Mouse (Mus musculus) layer of hippocampus, adult 11-12 months (tissue): ENCODE data around the gene Arl14.

ENCODE experiments used
- DNase-seq: peaks from one replicate; pipeline ENCODE4 v3.0.0; 2022; ENCODE audit warnings: low spot score

The Arl14 gene

DNA sequence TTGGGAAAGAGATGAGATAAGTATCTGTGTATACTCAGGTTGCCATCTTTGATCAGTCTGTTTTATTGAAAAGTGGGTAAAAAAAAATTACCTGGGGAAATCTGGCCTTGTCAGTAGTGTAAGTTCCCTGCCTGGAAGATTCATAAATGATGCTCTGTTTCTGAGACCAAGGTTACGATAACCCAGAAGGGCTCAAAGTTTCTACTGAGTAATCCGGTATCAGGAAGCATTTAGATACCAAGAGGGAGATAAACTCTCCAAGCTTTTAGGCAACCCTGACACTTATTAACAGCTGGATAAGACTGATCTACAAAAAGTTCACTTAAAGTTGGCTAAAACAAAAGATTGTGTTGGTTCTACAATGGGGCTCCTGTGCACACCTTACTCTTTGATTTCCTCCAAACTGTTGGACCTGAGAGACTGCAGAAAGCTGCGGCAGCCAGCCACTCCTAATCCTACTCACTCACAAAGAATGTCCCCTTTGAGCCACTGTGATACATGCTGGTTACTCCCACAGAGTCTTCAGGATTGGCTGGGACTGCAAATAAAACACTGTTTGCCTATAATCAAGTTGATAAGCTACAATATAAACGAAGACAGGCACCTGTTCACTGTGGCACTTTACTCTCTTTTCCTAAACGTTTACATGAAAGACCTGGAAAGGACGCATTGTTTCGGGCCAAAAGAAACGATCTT lies at the start of gene Arl14:
Gene Arl14, plus strand, starts transcription at position 614 of the 696 bp plus-strand sequence.
- DNase-seq: no peak

- DNase-seq: no peak
Observed at GRCm38 (mm10) chr3:69175229-69175628, 47.0 kb upstream of the Arl14 start.

DNA sequence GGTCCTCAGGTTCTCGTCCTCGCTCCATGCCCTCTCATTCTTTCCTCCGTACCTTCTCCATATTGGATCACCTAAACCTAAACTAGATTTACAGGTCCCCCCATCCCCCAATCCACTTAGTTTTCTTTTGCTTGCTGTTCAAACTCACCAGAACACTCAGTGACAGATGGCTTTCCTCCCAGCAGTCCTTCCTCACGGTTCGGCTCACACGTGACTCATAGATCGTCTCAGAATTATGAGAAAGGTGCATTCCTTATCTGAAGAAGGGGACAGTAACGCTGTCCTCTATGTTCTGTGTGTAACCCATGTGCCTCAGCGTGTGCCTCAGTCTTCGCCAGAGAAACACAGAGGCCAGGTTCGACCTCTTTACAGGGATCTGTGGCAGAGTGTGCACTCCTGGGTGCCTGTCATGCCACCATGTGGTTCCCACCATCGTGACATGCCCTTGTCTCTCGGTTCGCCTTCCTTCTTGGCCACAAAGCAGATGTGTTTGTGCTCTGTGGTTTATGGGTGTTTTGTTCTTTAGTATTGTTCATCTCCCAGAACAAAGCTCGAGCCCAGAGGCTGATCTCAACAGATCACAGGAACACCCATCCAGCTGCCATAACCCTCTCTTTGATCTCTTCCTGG lies 44.9 kb upstream of the Arl14 start:
- DNase-seq: no peak

GRCm38 (mm10) chr3:69177914-69178313 lies 44.3 kb upstream of the Arl14 start:
- DNase-seq: no peak

DNA sequence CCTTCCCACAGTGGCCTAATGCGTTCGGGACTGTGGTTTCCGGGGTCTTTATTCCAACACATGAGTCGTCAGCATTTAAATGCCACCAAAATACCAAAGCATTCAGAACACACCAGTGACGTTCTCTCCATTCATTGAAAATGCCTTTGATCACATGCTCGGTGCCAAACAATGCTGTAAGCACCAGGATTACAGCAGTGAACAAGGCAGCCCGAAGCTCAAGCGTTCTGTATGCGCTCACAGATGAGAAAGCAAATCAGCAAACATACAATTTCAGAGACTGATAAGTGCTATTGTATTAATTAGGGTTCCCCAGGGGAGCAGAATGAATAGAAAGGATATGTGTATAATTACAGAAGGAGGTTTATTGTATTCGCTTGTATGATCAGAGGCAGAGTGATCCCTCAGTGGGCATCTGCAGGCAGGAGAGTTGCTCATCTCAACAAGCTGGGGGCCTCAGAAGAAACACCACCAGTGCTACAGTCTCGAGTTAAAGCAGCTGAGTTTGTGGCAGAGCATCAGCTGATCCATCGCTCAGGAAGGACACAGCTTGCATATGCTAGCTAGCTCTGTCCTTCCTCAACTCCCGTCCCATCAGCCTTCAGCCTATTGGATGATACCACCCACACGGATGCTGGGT lies 43.7 kb upstream of the Arl14 start:
- no peak for DNase-seq

DNA sequence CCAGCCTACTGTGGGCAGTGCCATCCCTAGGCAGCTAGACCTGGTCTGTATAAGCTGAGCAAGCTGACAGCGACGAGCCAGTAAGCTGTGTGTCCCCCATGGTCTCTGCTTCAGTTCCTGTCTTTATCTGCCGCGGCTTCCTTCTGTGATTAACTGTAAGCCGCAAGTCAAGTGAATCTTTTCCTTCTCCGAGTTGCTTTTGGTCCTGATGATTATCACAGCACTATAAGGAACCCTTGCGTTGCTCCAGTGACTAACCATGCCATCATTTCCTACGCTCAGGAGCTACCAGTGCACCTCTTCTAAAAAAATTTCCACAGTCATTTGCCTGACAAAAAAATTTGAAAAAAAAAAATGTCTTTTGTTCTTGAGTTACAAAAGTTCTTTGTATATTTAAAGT lies 40.7 kb upstream of the Arl14 start:
- no peak for DNase-seq

GRCm38 (mm10) chr3:69182225-69182624 lies 40.0 kb upstream of the Arl14 start:
- DNase-seq: no peak

- no peak for DNase-seq
Observed at GRCm38 (mm10) chr3:69185244-69185643, 37.0 kb upstream of the Arl14 start.

GRCm38 (mm10) chr3:69186031-69186430 lies 36.2 kb upstream of the Arl14 start:
- no peak for DNase-seq

- DNase-seq: peak; percentile 34
Observed at GRCm38 (mm10) chr3:69186643-69187042, 35.6 kb upstream of the Arl14 start.

GRCm38 (mm10) chr3:69192995-69193394 lies 29.2 kb upstream of the Arl14 start:
- no peak for DNase-seq

- no peak for DNase-seq
Observed at GRCm38 (mm10) chr3:69194496-69194895, 27.7 kb upstream of the Arl14 start.

DNA sequence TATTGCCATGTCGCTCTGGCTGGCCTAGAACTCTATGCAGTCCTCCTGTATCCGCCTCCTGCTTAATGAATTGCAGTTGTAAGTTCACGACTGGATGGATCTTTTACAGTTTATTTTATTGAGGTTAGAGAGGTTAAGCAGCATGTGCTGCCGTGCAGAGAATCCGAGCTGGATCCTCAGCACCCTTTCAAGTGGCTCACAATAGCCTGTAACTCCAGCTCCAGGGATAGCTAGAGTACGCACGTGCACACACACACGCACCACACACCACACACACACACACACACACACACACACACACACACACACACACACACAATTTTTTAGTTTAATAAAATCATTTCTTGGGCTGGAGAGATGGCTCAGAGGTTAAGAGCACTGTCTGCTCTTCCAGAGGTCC lies 27.0 kb upstream of the Arl14 start:
- DNase-seq: no peak

- no peak for DNase-seq
Observed at GRCm38 (mm10) chr3:69198098-69198497, 24.1 kb upstream of the Arl14 start.

- DNase-seq: no peak
Observed at GRCm38 (mm10) chr3:69200251-69200650, 22.0 kb upstream of the Arl14 start.

DNA sequence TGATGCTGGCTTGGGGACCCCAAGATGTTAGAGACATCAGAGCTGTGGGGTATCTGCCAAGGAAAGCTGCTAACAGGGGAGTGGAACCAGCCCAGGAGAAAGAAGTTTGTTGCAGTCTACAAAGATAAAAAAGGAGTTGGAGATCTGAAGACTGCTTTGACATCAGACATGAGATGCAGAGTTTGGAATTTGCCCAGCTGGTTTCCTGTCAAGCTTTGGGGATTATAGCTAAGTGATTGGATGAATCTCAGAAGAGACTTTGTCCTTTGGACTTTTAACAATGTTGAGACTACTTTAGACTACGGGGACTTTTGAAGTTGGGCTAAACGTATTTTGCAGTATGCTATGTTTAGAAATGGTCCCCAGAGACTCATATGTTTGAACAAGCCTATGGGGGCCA lies 21.0 kb upstream of the Arl14 start:
- no peak for DNase-seq

DNA sequence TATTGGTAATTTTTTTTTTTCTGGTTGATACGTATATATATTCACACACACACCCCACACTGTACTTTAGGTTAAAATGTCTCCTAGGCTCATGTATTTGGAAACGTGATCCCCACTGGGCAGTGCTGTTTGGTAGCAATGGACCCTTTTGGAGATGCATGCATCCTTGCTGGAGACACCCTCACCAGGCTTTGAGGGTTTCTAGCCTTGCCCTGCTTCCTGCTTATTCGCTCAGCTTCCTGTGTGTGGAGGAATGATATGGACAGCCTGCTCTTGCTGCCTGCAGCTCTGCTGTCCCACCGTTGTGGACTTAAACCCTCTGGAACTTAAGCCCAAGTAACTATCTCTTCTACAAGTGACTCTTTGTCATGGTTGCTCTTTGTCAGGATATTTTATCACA lies 19.3 kb upstream of the Arl14 start:
- no peak for DNase-seq

DNA sequence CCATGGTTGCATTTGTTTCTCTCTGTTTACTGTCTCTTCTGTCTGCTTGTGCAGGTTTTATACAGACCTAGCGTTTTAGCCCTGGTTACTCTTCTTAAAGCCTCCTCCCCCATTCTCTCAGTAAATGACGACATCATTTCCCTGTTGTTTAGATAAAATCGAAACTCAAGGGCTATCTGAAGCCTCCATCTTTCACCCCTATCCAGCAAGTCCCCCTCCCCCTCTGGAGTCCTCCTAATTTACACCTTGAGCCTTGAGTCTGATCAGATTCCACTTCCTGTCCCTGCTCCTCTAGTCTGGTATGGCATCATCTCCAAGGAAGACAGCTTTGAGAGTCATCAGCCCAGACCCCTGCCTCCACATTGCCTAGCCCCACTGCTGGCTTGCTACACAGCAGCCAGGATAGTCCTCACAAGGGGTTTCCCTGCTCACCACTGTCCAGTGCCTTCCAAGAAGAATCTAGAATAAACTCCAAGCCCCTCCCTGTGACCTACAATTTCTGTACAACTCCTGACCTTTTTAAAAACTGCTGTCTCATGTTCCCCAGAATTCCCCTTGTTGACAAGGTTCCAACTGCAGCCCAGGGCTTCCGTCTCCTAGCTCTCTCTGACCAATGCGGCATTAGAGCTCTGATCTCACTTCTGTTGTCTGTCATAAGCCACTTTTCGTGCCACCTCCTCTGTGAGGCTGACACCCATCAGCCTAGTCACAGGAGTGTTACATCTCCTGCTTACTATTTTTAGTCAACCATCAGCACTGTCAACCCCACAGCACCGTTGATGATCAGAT lies 16.8 kb upstream of the Arl14 start:
- no peak for DNase-seq

DNA sequence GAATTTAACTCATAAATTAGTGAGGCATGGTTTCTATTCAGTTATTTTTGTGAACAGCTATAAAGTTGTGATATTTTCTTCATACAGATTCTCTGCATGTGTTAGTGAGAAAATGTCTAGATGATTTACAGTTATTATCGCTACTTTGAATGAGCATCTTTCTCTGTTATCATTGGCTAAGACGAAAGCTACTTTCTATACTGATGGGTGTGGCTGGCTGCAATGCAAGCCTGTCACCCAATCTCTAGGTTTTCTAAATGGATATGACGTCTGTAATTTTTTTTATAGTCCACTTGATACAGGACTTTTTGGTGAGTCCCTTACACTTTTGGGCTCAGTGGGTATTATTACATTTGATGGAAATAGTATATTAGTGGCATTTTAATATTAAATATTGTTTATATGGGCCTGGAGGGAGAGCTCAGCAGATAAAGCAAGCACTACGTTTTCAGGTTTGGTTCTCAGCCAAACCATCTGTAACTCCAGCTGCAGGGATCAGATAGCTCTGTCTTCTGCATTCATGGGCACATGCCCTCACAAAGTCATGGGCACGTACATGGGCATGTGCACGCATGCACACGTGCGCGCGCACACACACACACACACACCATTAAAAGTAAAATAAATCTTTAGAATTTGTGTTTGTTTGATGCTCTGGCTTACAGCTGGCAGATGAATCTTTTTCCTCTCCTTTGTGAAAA lies 15.9 kb upstream of the Arl14 start:
- DNase-seq: no peak

- no peak for DNase-seq
Observed at GRCm38 (mm10) chr3:69208441-69209309, 13.5 kb upstream of the Arl14 start.

DNA sequence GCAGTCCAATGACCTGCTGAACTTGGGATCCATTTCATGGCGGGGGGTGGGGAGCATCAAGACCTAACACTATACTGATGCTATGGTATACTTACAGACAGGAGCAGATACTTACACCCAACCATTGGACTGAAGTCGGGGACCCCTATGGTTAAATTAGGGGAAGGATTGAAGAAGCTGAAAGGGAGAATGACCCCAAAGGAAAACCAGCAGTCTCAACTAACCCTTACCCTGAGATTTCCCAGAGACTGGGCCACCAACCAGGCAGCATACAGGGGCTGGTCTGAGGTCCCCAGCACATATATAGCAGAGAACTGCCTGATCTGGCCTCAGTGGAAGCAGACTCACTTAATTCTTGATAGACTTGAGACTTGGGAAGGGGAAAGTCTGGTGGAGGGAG lies 10.0 kb upstream of the Arl14 start:
- no peak for DNase-seq
